Mouse (Mus musculus) liver, postnatal 0 days (tissue): ENCODE data around the gene Ppara.

Experiments
- CTCF ChIP-seq: sonication (generic); IDR thresholded peaks from 2 replicates; pipeline ENCODE4 v1.5.1; 2016; ENCODE audit warnings: antibody characterized with exemption, low read depth
- EP300 ChIP-seq: IDR thresholded peaks from 2 replicates; pipeline ENCODE4 v1.6.1; 2016; ENCODE audit warnings: antibody characterized with exemption, low read depth, mild to moderate bottlenecking

GRCm38 (mm10) chr15:85768991-85769390 is 34.2 kb downstream of the Ppara start:
- TF ChIP-seq CTCF, result no peak
- TF ChIP-seq EP300, result no peak
